Mouse (Mus musculus): ENCODE data around the gene Zbtb3. TPM values are rescaled to one million over a fixed set of nuclear protein-coding genes. Genes with fewer than 3 reads are reported as not detected.

Gene Zbtb3
- polyA plus RNA-seq, 1 experiment from 2014 or later, result 4.1 TPM

GRCm38 (mm10) chr19:8818801-8819595 lies 16.6 kb downstream of the Zbtb3 start, which contains the start of gene Ttc9c:
Gene Ttc9c (minus strand): TSS chr19:8819333.
- H3K4me2 ChIP-seq (ENCODE audit: low read depth, low read length), result peak within 1 kb of the TSS; percentile 87
- no peaks in the 10 kb centered on the region for H3K9me3 ChIP-seq (ENCODE audit: control insufficient read depth, low read length)
- ATAC-seq, result peak; percentile 92
- peak within 1 kb of the TSS; percentile 97 for H3K9ac ChIP-seq (ENCODE audit: low read depth, low read length)
- H3K4me3 ChIP-seq (ENCODE audit: low read length), result peak within 1 kb of the TSS; percentile 100
- peaks cover 14% of the 10 kb centered on the region for H3K36me3 ChIP-seq (ENCODE audit: control insufficient read depth, insufficient read depth, low read length)
- peak within 1 kb of the TSS; percentile 100 for H3K27ac ChIP-seq (ENCODE audit: low read length)
- peaks cover 21% of the 10 kb centered on the region for H3K4me1 ChIP-seq (ENCODE audit: control insufficient read depth, insufficient read depth, low read length)
- no peaks in the 10 kb centered on the region for H3K27me3 ChIP-seq (replicated peaks; ENCODE audit: control insufficient read depth, insufficient read depth, low read length)
- under 1% methylated on average over 33 of the region's 33 CpGs for WGBS

GRCm38 (mm10) chr19:8819596-8820423 lies 17.5 kb downstream of the Zbtb3 start, which contains the start of gene Hnrnpul2:
Gene Hnrnpul2 (plus strand): TSS chr19:8820010.
- H3K36me3 ChIP-seq (ENCODE audit: control insufficient read depth, insufficient read depth, low read length), result peaks cover 13% of the 10 kb centered on the region
- H3K9me3 ChIP-seq (ENCODE audit: control insufficient read depth, low read length), result no peaks in the 10 kb centered on the region
- peak; percentile 95 for ATAC-seq
- peaks cover 21% of the 10 kb centered on the region for H3K4me1 ChIP-seq (ENCODE audit: control insufficient read depth, insufficient read depth, low read length)
- peak within 1 kb of the TSS; percentile 100 for H3K27ac ChIP-seq (ENCODE audit: low read length)
- peak within 1 kb of the TSS; percentile 87 for H3K4me2 ChIP-seq (ENCODE audit: low read depth, low read length)
- H3K4me3 ChIP-seq (ENCODE audit: low read length), result peak within 1 kb of the TSS; percentile 100
- H3K9ac ChIP-seq (ENCODE audit: low read depth, low read length), result peak within 1 kb of the TSS; percentile 97
- H3K27me3 ChIP-seq (replicated peaks; ENCODE audit: control insufficient read depth, insufficient read depth, low read length), result no peaks in the 10 kb centered on the region
- 0% methylated on average over 72 of the region's 83 CpGs for WGBS

- Histone ChIP-seq H3K9ac (ENCODE audit: low read depth, low read length) (peak overlapping the region; percentile 97), H3K27ac (ENCODE audit: low read length) (peak overlapping the region; percentile 100), H3K4me2 (ENCODE audit: low read depth, low read length) (peak overlapping the region; percentile 87), H3K4me3 (ENCODE audit: low read length) (peak overlapping the region; percentile 100), H3K9me3 (ENCODE audit: control insufficient read depth, low read length) (no peaks in the 10 kb centered on the region), H3K27me3 (replicated peaks; ENCODE audit: control insufficient read depth, insufficient read depth, low read length) (no peaks in the 10 kb centered on the region), H3K36me3 (ENCODE audit: control insufficient read depth, insufficient read depth, low read length) (peaks cover 13% of the 10 kb centered on the region), H3K4me1 (ENCODE audit: control insufficient read depth, insufficient read depth, low read length) (peaks cover 21% of the 10 kb centered on the region)
- peak; percentile 27 for ATAC-seq
- whole genome bisulfite sequencing, result under 1% methylated on average over 48 of the region's 48 CpGs
Observed at GRCm38 (mm10) chr19:8820424-8820956, 18.1 kb downstream of the Zbtb3 start.

- ATAC-seq, result no peak
- Histone ChIP-seq H3K4me3 (ENCODE audit: low read length) (peak overlapping the region; percentile 100), H3K27me3 (replicated peaks; ENCODE audit: control insufficient read depth, insufficient read depth, low read length) (no peaks in the 10 kb centered on the region), H3K4me1 (ENCODE audit: control insufficient read depth, insufficient read depth, low read length) (peaks cover 21% of the 10 kb centered on the region), H3K36me3 (ENCODE audit: control insufficient read depth, insufficient read depth, low read length) (peaks cover 14% of the 10 kb centered on the region), H3K9me3 (ENCODE audit: control insufficient read depth, low read length) (no peaks in the 10 kb centered on the region), H3K4me2 (ENCODE audit: low read depth, low read length) (peak overlapping the region; percentile 87), H3K27ac (ENCODE audit: low read length) (peak overlapping the region; percentile 100), H3K9ac (ENCODE audit: low read depth, low read length) (peak overlapping the region; percentile 97)
- WGBS, result 0% methylated on average over 7 of the region's 7 CpGs
Observed at GRCm38 (mm10) chr19:8821146-8821545, 18.8 kb downstream of the Zbtb3 start.

GRCm38 (mm10) chr19:8822696-8823095 lies 20.3 kb downstream of the Zbtb3 start:
- 64% methylated on average over 8 of the region's 8 CpGs for WGBS
- Histone ChIP-seq H3K36me3 (ENCODE audit: control insufficient read depth, insufficient read depth, low read length) (peaks cover 21% of the 10 kb centered on the region), H3K27ac (ENCODE audit: low read length) (no peak overlapping the region), H3K4me2 (ENCODE audit: low read depth, low read length) (peak overlapping the region; percentile 87), H3K4me1 (ENCODE audit: control insufficient read depth, insufficient read depth, low read length) (peaks cover 12% of the 10 kb centered on the region; the same call in 1 of the 2 replicates), H3K27me3 (replicated peaks; ENCODE audit: control insufficient read depth, insufficient read depth, low read length) (no peaks in the 10 kb centered on the region), H3K9ac (ENCODE audit: low read depth, low read length) (peak overlapping the region; percentile 40; the same call in 1 of the 2 replicates), H3K9me3 (ENCODE audit: control insufficient read depth, low read length) (no peaks in the 10 kb centered on the region), H3K4me3 (ENCODE audit: low read length) (peak overlapping the region; percentile 34)
- no peak for ATAC-seq

GRCm38 (mm10) chr19:8829660-8830059 lies 27.3 kb downstream of the Zbtb3 start, which contains the start of gene AC129217.1:
Gene AC129217.1 (plus strand): TSS chr19:8829773.
- no peak within 1 kb of the TSS for H3K4me3 ChIP-seq (ENCODE audit: low read length)
- H3K4me2 ChIP-seq (ENCODE audit: low read depth, low read length), result no peak within 1 kb of the TSS
- no peak for ATAC-seq
- H3K4me1 ChIP-seq (ENCODE audit: control insufficient read depth, insufficient read depth, low read length), result no peaks in the 10 kb centered on the region
- H3K9me3 ChIP-seq (ENCODE audit: control insufficient read depth, low read length), result no peaks in the 10 kb centered on the region
- H3K36me3 ChIP-seq (ENCODE audit: control insufficient read depth, insufficient read depth, low read length), result peaks cover 53% of the 10 kb centered on the region
- WGBS, result 90% methylated on average over 8 of the region's 8 CpGs
- H3K9ac ChIP-seq (ENCODE audit: low read depth, low read length), result no peak within 1 kb of the TSS
- no peaks in the 10 kb centered on the region for H3K27me3 ChIP-seq (replicated peaks; ENCODE audit: control insufficient read depth, insufficient read depth, low read length)
- H3K27ac ChIP-seq (ENCODE audit: low read length), result no peak within 1 kb of the TSS

GRCm38 (mm10) chr19:8830664-8831063 lies 28.3 kb downstream of the Zbtb3 start:
- WGBS, result 92% methylated on average over 8 of the region's 8 CpGs
- H3K27ac ChIP-seq (ENCODE audit: low read length), result no peak overlapping the region
- H3K27me3 ChIP-seq (replicated peaks; ENCODE audit: control insufficient read depth, insufficient read depth, low read length), result no peaks in the 10 kb centered on the region
- no peaks in the 10 kb centered on the region for H3K4me1 ChIP-seq (ENCODE audit: control insufficient read depth, insufficient read depth, low read length)
- peaks cover 53% of the 10 kb centered on the region for H3K36me3 ChIP-seq (ENCODE audit: control insufficient read depth, insufficient read depth, low read length)
- no peak overlapping the region for H3K9ac ChIP-seq (ENCODE audit: low read depth, low read length)
- no peak overlapping the region for H3K4me2 ChIP-seq (ENCODE audit: low read depth, low read length)
- no peak overlapping the region for H3K4me3 ChIP-seq (ENCODE audit: low read length)
- no peak for ATAC-seq
- H3K9me3 ChIP-seq (ENCODE audit: control insufficient read depth, low read length), result no peaks in the 10 kb centered on the region

- no peak overlapping the region for H3K4me3 ChIP-seq (ENCODE audit: low read length)
- H3K9ac ChIP-seq (ENCODE audit: low read depth, low read length), result no peak overlapping the region
- no peaks in the 10 kb centered on the region for H3K27me3 ChIP-seq (replicated peaks; ENCODE audit: control insufficient read depth, insufficient read depth, low read length)
- H3K9me3 ChIP-seq (ENCODE audit: control insufficient read depth, low read length), result no peaks in the 10 kb centered on the region
- H3K27ac ChIP-seq (ENCODE audit: low read length), result no peak overlapping the region
- no peaks in the 10 kb centered on the region for H3K4me1 ChIP-seq (ENCODE audit: control insufficient read depth, insufficient read depth, low read length)
- ATAC-seq, result no peak
- WGBS, result 84% methylated on average over 11 of the region's 11 CpGs
- no peak overlapping the region for H3K4me2 ChIP-seq (ENCODE audit: low read depth, low read length)
- peaks cover 50% of the 10 kb centered on the region for H3K36me3 ChIP-seq (ENCODE audit: control insufficient read depth, insufficient read depth, low read length)
Observed at GRCm38 (mm10) chr19:8831262-8831661, 28.9 kb downstream of the Zbtb3 start.

GRCm38 (mm10) chr19:8832971-8833370 lies 30.6 kb downstream of the Zbtb3 start:
- no peak overlapping the region for H3K27ac ChIP-seq (ENCODE audit: low read length)
- no peaks in the 10 kb centered on the region; the same call in 1 of the 2 replicates for H3K4me1 ChIP-seq (ENCODE audit: control insufficient read depth, insufficient read depth, low read length)
- no peaks in the 10 kb centered on the region for H3K27me3 ChIP-seq (replicated peaks; ENCODE audit: control insufficient read depth, insufficient read depth, low read length)
- peaks cover 40% of the 10 kb centered on the region for H3K36me3 ChIP-seq (ENCODE audit: control insufficient read depth, insufficient read depth, low read length)
- no peaks in the 10 kb centered on the region for H3K9me3 ChIP-seq (ENCODE audit: control insufficient read depth, low read length)
- 89% methylated on average over 4 of the region's 4 CpGs for WGBS
- ATAC-seq, result no peak
- no peak overlapping the region for H3K4me3 ChIP-seq (ENCODE audit: low read length)
- no peak overlapping the region for H3K9ac ChIP-seq (ENCODE audit: low read depth, low read length)
- no peak overlapping the region for H3K4me2 ChIP-seq (ENCODE audit: low read depth, low read length)

Data from intestine, embryonic 16.5 days (tissue).